Mouse (Mus musculus): ENCODE results near the gene Swap70.

- TF ChIP-seq CTCF (conservative IDR thresholded peaks at IDR 0.05 in 1 of 2, IDR thresholded peaks at IDR 0.05 in 1 of 2; ENCODE audit: low read depth in 2 of 2, low read length in 2 of 2) (no peak), ZC3H11A (IDR thresholded peaks at IDR 0.05; ENCODE audit: low read depth, low read length) (no peak)
Measured at GRCm38 (mm10) chr7:110269777-110270176, 48.3 kb downstream of the Swap70 start.

Data from CH12.LX (cell line).